Mouse (Mus musculus) forebrain, postnatal 0 days (tissue): Measurements from ENCODE around the gene Zbtb4. TPM values are rescaled to one million over a fixed set of nuclear protein-coding genes. Genes with fewer than 3 reads are reported as not detected.
A peak's percentile ranks its signal among the peaks of the same experiment; 100 is the strongest.

Source experiments
- ATAC-seq: fragments of 200-750 bp; cut with Nextera tagmentation; 2 replicates; pipeline ENCODE4 v1.8.0; 2017; ENCODE audit warnings: mild to moderate bottlenecking, moderate library complexity
- DNase-seq: peaks from one replicate; pipeline ENCODE4 v3.0.0-alpha.2; 2015
- H3K27ac ChIP-seq: fragments of 300-500 bp; sonication (generic); 2 replicates; pipeline ENCODE4 v1.5.1; 2014; ENCODE audit warnings: low read depth, mild to moderate bottlenecking, antibody characterized with exemption, low read length, moderate library complexity, mixed read lengths
- H3K27me3 ChIP-seq: fragments of 300-500 bp; sonication (generic); 2 replicates; pipeline ENCODE4 v1.6.1; 2014; ENCODE audit warnings: mild to moderate bottlenecking, low read length, mixed read lengths; ENCODE audit not compliant: insufficient read depth
- H3K36me3 ChIP-seq: fragments of 300-500 bp; sonication (generic); 2 replicates; pipeline ENCODE4 v1.6.1; 2014; ENCODE audit warnings: mild to moderate bottlenecking, moderate library complexity; ENCODE audit not compliant: insufficient read depth
- H3K4me1 ChIP-seq: fragments of 300-500 bp; sonication (generic); 2 replicates; pipeline ENCODE4 v1.6.1; 2014; ENCODE audit warnings: antibody characterized with exemption; ENCODE audit not compliant: insufficient read depth
- H3K4me2 ChIP-seq: fragments of 300-500 bp; sonication (generic); 2 replicates; pipeline ENCODE4 v1.6.1; 2014; ENCODE audit warnings: low read depth, mild to moderate bottlenecking, moderate library complexity
- H3K4me3 ChIP-seq: fragments of 300-500 bp; sonication (generic); 2 replicates; pipeline ENCODE4 v1.5.1; 2014; ENCODE audit warnings: low read depth, low read length, mixed read lengths
- H3K9ac ChIP-seq: fragments of 300-500 bp; sonication (generic); 2 replicates; pipeline ENCODE4 v1.6.1; 2014; ENCODE audit warnings: mild to moderate bottlenecking
- H3K9me3 ChIP-seq: fragments of 300-500 bp; sonication (generic); 2 replicates; pipeline ENCODE4 v1.6.1; 2016; ENCODE audit warnings: low read length
- CTCF ChIP-seq: sonication (generic); IDR thresholded peaks from 2 replicates; pipeline ENCODE4 v1.5.1; 2016; ENCODE audit warnings: antibody characterized with exemption, control low read depth, low read depth
- WGBS: fragments of 180-500 bp; shearing (Covaris S2); extraction: QIAGEN DNeasy Blood & Tissue Kit; methylation state at CpG from one replicate; pipeline ENCODE4 v1.1.7; 2014; 5-methylcytosine and 5-hydroxymethylcytosine counted together
- polyA plus RNA-seq: library from polyadenylated mRNA; unstranded; fragments of >200 nt; fragmentation: Nextera tagmentation; extraction: Ambion mirVana; gene quantifications from 2 replicates; pipeline ENCODE4 v1.2.1, GENCODE M21; 2015
- total RNA-seq: library from RNA; depleted of rRNA; stranded (reverse); fragments of >200 nt; gene quantifications from 2 replicates; pipeline ENCODE4 v1.2.3, GENCODE M21; 2014

Zbtb4 gene
- total and polyA plus RNA-seq, 2 experiments from 2014 or later = 2.7 to 20.3 TPM

GRCm38 (mm10) chr11:69789431-69789830, 23.7 kb downstream of the Zbtb4 start:
- no peak for TF ChIP-seq CTCF
- DNase-seq = no peak
- H3K27ac ChIP-seq = no peak overlapping the region
- H3K9me3 ChIP-seq = no peaks in the 10 kb centered on the region
- H3K4me2 ChIP-seq = no peak overlapping the region
- no peaks in the 10 kb centered on the region for H3K36me3 ChIP-seq
- no peak for ATAC-seq
- H3K27me3 ChIP-seq = no peaks in the 10 kb centered on the region
- H3K4me1 ChIP-seq = no peaks in the 10 kb centered on the region
- no peak overlapping the region for H3K9ac ChIP-seq
- 74% methylated on average over 5 of the region's 5 CpGs for WGBS
- H3K4me3 ChIP-seq = no peak overlapping the region

GRCm38 (mm10) chr11:69791420-69791819, 25.7 kb downstream of the Zbtb4 start:
- Histone ChIP-seq H3K4me2 (no peak overlapping the region), H3K4me1 (peaks cover 8% of the 10 kb centered on the region), H3K36me3 (no peaks in the 10 kb centered on the region), H3K27me3 (no peaks in the 10 kb centered on the region), H3K9ac (no peak overlapping the region), H3K9me3 (no peaks in the 10 kb centered on the region), H3K4me3 (no peak overlapping the region), H3K27ac (no peak overlapping the region)
- DNase-seq (no peak), ATAC-seq (no peak)
- 71% methylated on average over 5 of the region's 5 CpGs for WGBS
- TF ChIP-seq CTCF = no peak

GRCm38 (mm10) chr11:69793429-69793828, 27.7 kb downstream of the Zbtb4 start:
- no peak for TF ChIP-seq CTCF
- peaks cover 8% of the 10 kb centered on the region for H3K4me1 ChIP-seq
- H3K36me3 ChIP-seq = peaks cover 7% of the 10 kb centered on the region; the same call in 1 of the 2 replicates
- H3K9ac ChIP-seq = no peak overlapping the region
- no peak for ATAC-seq
- H3K9me3 ChIP-seq = no peaks in the 10 kb centered on the region
- H3K4me2 ChIP-seq = no peak overlapping the region
- WGBS = 69% methylated on average over 5 of the region's 5 CpGs
- no peak overlapping the region for H3K4me3 ChIP-seq
- DNase-seq = no peak
- no peaks in the 10 kb centered on the region for H3K27me3 ChIP-seq
- no peak overlapping the region for H3K27ac ChIP-seq

GRCm38 (mm10) chr11:69795168-69795982, 29.7 kb downstream of the Zbtb4 start, which contains the start of gene Chrnb1:
Gene Chrnb1 (minus strand): TSS chr11:69795943.
- Histone ChIP-seq H3K9me3 (no peaks in the 10 kb centered on the region), H3K9ac (peak within 1 kb of the TSS; percentile 33; the same call in 1 of the 2 replicates), H3K4me3 (peak within 1 kb of the TSS; percentile 34), H3K36me3 (peaks cover 7% of the 10 kb centered on the region; the same call in 1 of the 2 replicates), H3K4me1 (peaks cover 12% of the 10 kb centered on the region), H3K4me2 (peak within 1 kb of the TSS; percentile 60), H3K27ac (no peak within 1 kb of the TSS), H3K27me3 (no peaks in the 10 kb centered on the region)
- ATAC-seq = peak; percentile 96
- no peak; the same call in 1 of the 2 replicates for TF ChIP-seq CTCF
- DNase-seq = peak; percentile 90
- WGBS = 3% methylated on average over 52 of the region's 52 CpGs

- Histone ChIP-seq H3K27me3 (no peaks in the 10 kb centered on the region), H3K9me3 (no peaks in the 10 kb centered on the region), H3K4me1 (peaks cover 12% of the 10 kb centered on the region), H3K9ac (no peak overlapping the region), H3K4me2 (peak overlapping the region; percentile 60), H3K4me3 (peak overlapping the region; percentile 34), H3K36me3 (peaks cover 7% of the 10 kb centered on the region; the same call in 1 of the 2 replicates), H3K27ac (no peak overlapping the region)
- no peak for TF ChIP-seq CTCF
- no peak for DNase-seq
- ATAC-seq = no peak
- 4% methylated on average over 13 of the region's 13 CpGs for WGBS
These were observed 30.3 kb downstream of the Zbtb4 start for GRCm38 (mm10) chr11:69795983-69796435.

- H3K27ac ChIP-seq = no peak overlapping the region
- DNase-seq (no peak), ATAC-seq (no peak)
- H3K27me3 ChIP-seq = no peaks in the 10 kb centered on the region
- no peak overlapping the region for H3K4me3 ChIP-seq
- WGBS = 78% methylated on average over 7 of the region's 7 CpGs
- no peaks in the 10 kb centered on the region for H3K9me3 ChIP-seq
- H3K4me2 ChIP-seq = no peak overlapping the region
- peaks cover 7% of the 10 kb centered on the region; the same call in 1 of the 2 replicates for H3K36me3 ChIP-seq
- no peak for TF ChIP-seq CTCF
- peaks cover 12% of the 10 kb centered on the region for H3K4me1 ChIP-seq
- H3K9ac ChIP-seq = no peak overlapping the region
These were observed 32.2 kb downstream of the Zbtb4 start for GRCm38 (mm10) chr11:69797924-69798323.
